ENCODE assay signal across 7 mouse cellular contexts in the genomic region with DNA sequence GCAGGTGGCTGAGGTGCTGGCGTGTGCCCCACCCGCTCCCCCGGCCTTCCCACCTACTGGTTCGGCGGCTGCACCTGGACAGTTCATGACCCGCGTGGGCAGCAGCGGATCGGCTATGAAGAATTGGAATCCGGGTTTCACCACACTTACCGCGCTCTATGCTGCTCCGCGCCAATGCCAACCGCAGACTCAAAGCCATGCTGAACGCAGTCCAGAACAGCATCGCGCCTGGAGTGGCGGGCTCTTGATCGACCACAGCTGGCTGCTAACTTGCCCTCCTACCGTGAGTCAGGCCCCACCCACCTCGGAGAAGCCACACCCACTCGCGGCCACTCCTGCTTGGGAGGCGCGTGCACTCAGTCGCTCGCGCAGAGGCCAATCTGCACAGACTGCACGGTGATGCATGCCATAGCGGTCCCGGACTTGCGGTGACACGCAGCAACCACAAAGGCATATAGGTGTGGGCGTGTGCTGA. TPM values are rescaled to one million over a fixed set of nuclear protein-coding genes. Genes with fewer than 3 reads are reported as not detected.
A peak's percentile ranks its signal among the peaks of the same experiment; 100 is the strongest.
DNase-seq lines count a peak whose midpoint lies in the region; ATAC-seq lines count a peak whose summit lies in the region.

A gene (minus strand): TSS at position 419 of the 475 bp plus-strand sequence.

- DNase-seq in adrenal gland, postnatal 4 days (ENCODE audit: low spot score in 2 of 2): peak; percentile 60 to 70
- peak; percentile 99 for DNase-seq in heart, adult 11 months
- DNase-seq in kidney, adult 11 months: peak; percentile 90
- DNase-seq in spleen, postnatal 14 days (ENCODE audit: low spot score in 2 of 2): peak; percentile 75 to 80

- WGBS in embryonic facial prominence, embryonic 12.5 days: 1% methylated on average over 35 of the region's 35 CpGs
- WGBS in limb, embryonic 12.5 days: 2% methylated on average over 35 of the region's 35 CpGs
- WGBS in midbrain, embryonic 15.5 days: under 1% methylated on average over 35 of the region's 35 CpGs

- no peaks in the 10 kb centered on the region for H3K36me3 ChIP-seq in embryonic facial prominence, embryonic 12.5 days
- H3K36me3 ChIP-seq in limb, embryonic 12.5 days: no peaks in the 10 kb centered on the region
- H3K36me3 ChIP-seq in midbrain, embryonic 15.5 days (replicated peaks): no peaks in the 10 kb centered on the region

- H3K9ac ChIP-seq in embryonic facial prominence, embryonic 12.5 days: peak within 1 kb of the TSS; percentile 47; the same call in 1 of the 2 replicates
- peak within 1 kb of the TSS; percentile 52 for H3K9ac ChIP-seq in limb, embryonic 12.5 days (replicated peaks)
- H3K9ac ChIP-seq in midbrain, embryonic 15.5 days: peak within 1 kb of the TSS; percentile 33

- H3K4me3 ChIP-seq in embryonic facial prominence, embryonic 12.5 days: peak within 1 kb of the TSS; percentile 38
- peak within 1 kb of the TSS; percentile 44 for H3K4me3 ChIP-seq in limb, embryonic 12.5 days (replicated peaks)
- H3K4me3 ChIP-seq in midbrain, embryonic 15.5 days: peak within 1 kb of the TSS; percentile 44

- peaks cover 17% of the 10 kb centered on the region for H3K4me1 ChIP-seq in embryonic facial prominence, embryonic 12.5 days
- H3K4me1 ChIP-seq in limb, embryonic 12.5 days (replicated peaks): peaks cover 29% of the 10 kb centered on the region
- peaks cover 36% of the 10 kb centered on the region for H3K4me1 ChIP-seq in midbrain, embryonic 15.5 days

- peak within 1 kb of the TSS; percentile 81 for H3K4me2 ChIP-seq in embryonic facial prominence, embryonic 12.5 days (replicated peaks)
- H3K4me2 ChIP-seq in limb, embryonic 12.5 days: peak within 1 kb of the TSS; percentile 82
- peak within 1 kb of the TSS; percentile 80 for H3K4me2 ChIP-seq in midbrain, embryonic 15.5 days

- H3K27me3 ChIP-seq in embryonic facial prominence, embryonic 12.5 days: peaks cover 19% of the 10 kb centered on the region
- H3K27me3 ChIP-seq in limb, embryonic 12.5 days: peaks cover 40% of the 10 kb centered on the region
- peaks cover 20% of the 10 kb centered on the region for H3K27me3 ChIP-seq in midbrain, embryonic 15.5 days (replicated peaks)

- peak within 1 kb of the TSS; percentile 67 for H3K27ac ChIP-seq in embryonic facial prominence, embryonic 12.5 days
- H3K27ac ChIP-seq in limb, embryonic 12.5 days: no peak within 1 kb of the TSS
- H3K27ac ChIP-seq in midbrain, embryonic 15.5 days: peak within 1 kb of the TSS; percentile 65

- no peaks in the 10 kb centered on the region for H3K9me3 ChIP-seq in embryonic facial prominence, embryonic 12.5 days
- no peaks in the 10 kb centered on the region for H3K9me3 ChIP-seq in limb, embryonic 12.5 days
- H3K9me3 ChIP-seq in midbrain, embryonic 15.5 days: no peaks in the 10 kb centered on the region

- ATAC-seq in embryonic facial prominence, embryonic 12.5 days (ENCODE audit: insufficient number of reproducible peaks, insufficient read depth, low FRiP score, low TSS enrichment): peak; percentile 67
- ATAC-seq in limb, embryonic 12.5 days (ENCODE audit: insufficient number of reproducible peaks, insufficient read depth, low FRiP score, low TSS enrichment, low read depth): peak; percentile 80
- ATAC-seq in midbrain, embryonic 15.5 days (replicated peaks): peak; percentile 84

RNA-seq across cellular contexts. Expression of the gene that starts here (rescaled TPM):
- 1 to 10 TPM; 5.7 to 7.4 TPM for total RNA-seq in adrenal gland, postnatal 4 days (2021)
- 9.2 and 9.5 TPM in 2 replicates for polyA plus RNA-seq in embryonic facial prominence, embryonic 12.5 days (2016; fragmentation: Nextera tagmentation; extraction: Ambion mirVana)
- polyA plus RNA-seq in limb, embryonic 12.5 days (2016; fragmentation: Nextera tagmentation; extraction: Ambion mirVana): 8.3 and 8.8 TPM in 2 replicates
- 31.5 and 33.5 TPM in 2 replicates for polyA plus RNA-seq in midbrain, embryonic 15.5 days (2015; fragmentation: Nextera tagmentation; extraction: Ambion mirVana)
